Mouse (Mus musculus): ENCODE measurements at regions not wholly inside any gene's neighbourhood (a gene's known extent, or its start where the extent isn't known, plus 50 kb on each side); places are given as distances from the start of the nearest gene placed in this dataset.

DNA sequence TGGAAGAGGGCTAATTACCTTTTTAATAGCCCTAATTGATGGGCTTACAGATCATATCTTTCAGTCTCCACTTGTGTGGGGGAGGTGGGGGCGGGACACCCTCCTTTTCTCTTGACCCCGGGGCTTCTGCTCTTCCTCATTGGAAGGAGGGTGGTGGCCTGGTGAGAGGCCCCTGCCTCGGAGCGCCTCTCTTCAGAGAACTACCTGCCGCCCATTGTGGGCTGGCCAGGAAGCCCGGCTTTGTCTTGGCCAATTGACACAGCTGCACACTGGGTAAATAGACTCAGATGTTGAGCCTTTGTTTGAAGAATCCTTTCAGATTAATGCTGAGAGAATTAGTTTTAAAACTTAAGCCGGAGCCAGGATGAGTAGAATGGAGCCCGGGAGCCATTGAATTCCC lies 188.0 kb upstream of the Hes1 start:
- H3K9me3 ChIP-seq (replicated peaks; ENCODE audit: low read length): peaks cover 2% of the 10 kb centered on the region
- no peak overlapping the region for H3K9ac ChIP-seq (ENCODE audit: insufficient read depth, low read depth)
- H3K4me1 ChIP-seq (ENCODE audit: control insufficient read depth in 1 of 2, insufficient read depth in 2 of 2): peaks cover 2 to 12% of the 10 kb centered on the region in 2 experiments
- TF ChIP-seq ZKSCAN1 (IDR thresholded peaks at IDR 0.05; ENCODE audit: borderline replicate concordance, low read depth, low read length): no peak
- TF ChIP-seq E2F4 (IDR thresholded peaks at IDR 0.05; ENCODE audit: insufficient replicate concordance, low read depth, low read length): no peak
- no peak for TF ChIP-seq POLR2A (IDR thresholded peaks at IDR 0.05; ENCODE audit: low read depth, low read length)
- TF ChIP-seq IRF4 (IDR thresholded peaks at IDR 0.05; ENCODE audit: low read depth, low read length): no peak
- no peak for TF ChIP-seq RAD21 (IDR thresholded peaks at IDR 0.05; ENCODE audit: low read depth, low read length)
- TF ChIP-seq MXI1 (IDR thresholded peaks at IDR 0.05; ENCODE audit: low read depth, low read length): no peak
- no peak for TF ChIP-seq ZNF384 (IDR thresholded peaks at IDR 0.05; ENCODE audit: low read depth, low read length)
- TF ChIP-seq MAFK (IDR thresholded peaks at IDR 0.05; ENCODE audit: insufficient replicate concordance, low read length): no peak
- TF ChIP-seq SMC3 (IDR thresholded peaks at IDR 0.05; ENCODE audit: low read depth, low read length): no peak
- H3K4me2 ChIP-seq (ENCODE audit: insufficient read depth, low read depth, poor library complexity, severe bottlenecking): no peak overlapping the region
- H3K36me3 ChIP-seq (replicated peaks in 1 of 2; ENCODE audit: control insufficient read depth in 1 of 2, insufficient read depth in 1 of 2, low read length in 1 of 2): no peaks in the 10 kb centered on the region
- no peak overlapping the region for H3K4me3 ChIP-seq (replicated peaks in 1 of 3; ENCODE audit: low read depth in 2 of 3, low read length in 2 of 3, poor library complexity in 1 of 3)
- H3K79me2 ChIP-seq (replicated peaks; ENCODE audit: control insufficient read depth, extremely low read depth, insufficient read depth, poor library complexity, severe bottlenecking): no peaks in the 10 kb centered on the region
- no peak overlapping the region for H3K27ac ChIP-seq (ENCODE audit: insufficient read depth, low read depth)
- dilution Hi-C loops (cut with MboI; ENCODE audit: extremely low pct_ligation_motif_present, extremely low pct_unique_long_range_greater_than_20kb, low sequenced_read_pairs) (no loop called here), in situ Hi-C loops (cut with MboI; ENCODE audit: low pct_ligation_motif_present, low pct_unique_long_range_greater_than_20kb, low sequenced_read_pairs) (no loop called here)
- DNase-seq (ENCODE audit: extremely low read depth): no peak
- H3K27me3 ChIP-seq (replicated peaks): peaks cover 3% of the 10 kb centered on the region

DNA sequence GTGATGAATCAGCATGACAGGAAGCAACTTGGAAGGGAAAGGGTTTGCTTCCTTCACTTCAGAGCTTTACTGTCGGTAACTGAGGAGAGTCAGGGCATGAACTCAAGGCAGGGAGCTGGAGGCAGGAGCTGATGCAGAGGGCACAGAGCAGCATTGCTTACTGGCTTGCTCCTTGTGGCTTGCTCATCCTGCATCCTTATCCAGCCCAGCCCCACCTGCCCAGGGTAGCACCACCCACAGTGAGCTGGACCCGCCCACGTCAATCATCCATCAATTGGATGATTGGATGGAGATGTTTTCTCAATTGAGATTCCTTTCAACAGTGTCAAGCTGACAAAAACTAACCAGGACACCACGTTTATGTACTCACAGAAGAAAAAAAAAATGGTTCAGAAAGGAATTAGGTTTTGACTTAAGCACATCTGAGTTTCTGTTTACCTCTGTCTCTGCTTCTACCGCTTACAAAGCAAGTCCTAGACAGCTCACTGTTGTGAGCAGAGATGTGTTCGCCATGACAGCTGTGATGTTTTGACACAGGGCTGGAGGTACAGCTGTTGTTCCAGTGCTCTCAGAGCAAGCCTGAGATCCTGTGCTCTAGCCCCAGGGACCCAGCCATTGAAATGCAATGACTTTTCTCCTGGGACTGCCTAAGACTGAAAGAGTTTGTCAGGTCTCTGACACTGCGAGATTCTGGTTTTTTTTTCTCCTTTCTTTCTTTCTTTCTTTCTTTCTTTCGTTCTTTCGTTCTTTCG lies 186.6 kb upstream of the Hes1 start:
- Histone ChIP-seq H3K27ac (ENCODE audit: insufficient read depth, low read depth) (no peak overlapping the region), H3K4me3 (replicated peaks in 1 of 3; ENCODE audit: low read depth in 2 of 3, low read length in 2 of 3, poor library complexity in 1 of 3) (no peak overlapping the region), H3K9ac (ENCODE audit: insufficient read depth, low read depth) (no peak overlapping the region), H3K79me2 (replicated peaks; ENCODE audit: control insufficient read depth, extremely low read depth, insufficient read depth, poor library complexity, severe bottlenecking) (no peaks in the 10 kb centered on the region), H3K9me3 (replicated peaks; ENCODE audit: low read length) (peaks cover 2% of the 10 kb centered on the region), H3K4me1 (ENCODE audit: control insufficient read depth in 1 of 2, insufficient read depth in 2 of 2) (peaks cover 4 to 11% of the 10 kb centered on the region in 2 experiments), H3K36me3 (replicated peaks in 1 of 2; ENCODE audit: control insufficient read depth in 1 of 2, insufficient read depth in 1 of 2, low read length in 1 of 2) (no peaks in the 10 kb centered on the region), H3K4me2 (ENCODE audit: insufficient read depth, low read depth, poor library complexity, severe bottlenecking) (peak overlapping the region; percentile 27), H3K27me3 (replicated peaks) (peaks cover 3% of the 10 kb centered on the region)
- no peak for TF ChIP-seq PAX5 (IDR thresholded peaks at IDR 0.05; ENCODE audit: low read length)
- TF ChIP-seq MYC (IDR thresholded peaks at IDR 0.05; ENCODE audit: low read depth, low read length): no peak
- TF ChIP-seq NELFE (IDR thresholded peaks at IDR 0.05; ENCODE audit: low read depth, low read length): no peak
- TF ChIP-seq ETS1 (conservative IDR thresholded peaks at IDR 0.05; ENCODE audit: low read depth, low read length): no peak
- no peak for TF ChIP-seq IRF4 (IDR thresholded peaks at IDR 0.05; ENCODE audit: low read depth, low read length)
- TF ChIP-seq CHD2 (IDR thresholded peaks at IDR 0.05; ENCODE audit: low read length): no peak
- TF ChIP-seq MAZ (IDR thresholded peaks at IDR 0.05; ENCODE audit: low read depth, low read length): no peak
- TF ChIP-seq MEF2A (IDR thresholded peaks at IDR 0.05; ENCODE audit: borderline replicate concordance, low read depth, low read length): no peak
- TF ChIP-seq ELF1 (IDR thresholded peaks at IDR 0.05; ENCODE audit: low read depth, low read length): no peak
- TF ChIP-seq SIN3A (IDR thresholded peaks at IDR 0.05; ENCODE audit: low read length): no peak
- no peak for TF ChIP-seq TBP (conservative IDR thresholded peaks at IDR 0.05; ENCODE audit: low read depth, low read length)
- no peak for TF ChIP-seq ZC3H11A (IDR thresholded peaks at IDR 0.05; ENCODE audit: low read depth, low read length)
- TF ChIP-seq TCF12 (IDR thresholded peaks at IDR 0.05; ENCODE audit: low read depth, low read length): no peak
- TF ChIP-seq ZMIZ1 (IDR thresholded peaks at IDR 0.05; ENCODE audit: low read depth, low read length): no peak
- no peak for TF ChIP-seq EP300 (IDR thresholded peaks at IDR 0.05; ENCODE audit: low read length)
- TF ChIP-seq SMC3 (IDR thresholded peaks at IDR 0.05; ENCODE audit: low read depth, low read length): no peak
- no peak for TF ChIP-seq USF1 (IDR thresholded peaks at IDR 0.05; ENCODE audit: low read depth, low read length)
- no peak for TF ChIP-seq MAX (IDR thresholded peaks at IDR 0.05; ENCODE audit: low read length)
- no peak for TF ChIP-seq RCOR1 (conservative IDR thresholded peaks at IDR 0.05; ENCODE audit: low read depth, low read length)
- no peak for TF ChIP-seq BHLHE40 (IDR thresholded peaks at IDR 0.05; ENCODE audit: low read depth, low read length)
- in situ Hi-C loops (cut with MboI; ENCODE audit: low pct_ligation_motif_present, low pct_unique_long_range_greater_than_20kb, low sequenced_read_pairs) (no loop called here), dilution Hi-C loops (cut with MboI; ENCODE audit: extremely low pct_ligation_motif_present, extremely low pct_unique_long_range_greater_than_20kb, low sequenced_read_pairs) (no loop called here)
- DNase-seq (ENCODE audit: extremely low read depth): no peak

Data from CH12.LX (cell line).